ENCODE assay signal across 21 mouse cellular contexts in the genomic region with DNA sequence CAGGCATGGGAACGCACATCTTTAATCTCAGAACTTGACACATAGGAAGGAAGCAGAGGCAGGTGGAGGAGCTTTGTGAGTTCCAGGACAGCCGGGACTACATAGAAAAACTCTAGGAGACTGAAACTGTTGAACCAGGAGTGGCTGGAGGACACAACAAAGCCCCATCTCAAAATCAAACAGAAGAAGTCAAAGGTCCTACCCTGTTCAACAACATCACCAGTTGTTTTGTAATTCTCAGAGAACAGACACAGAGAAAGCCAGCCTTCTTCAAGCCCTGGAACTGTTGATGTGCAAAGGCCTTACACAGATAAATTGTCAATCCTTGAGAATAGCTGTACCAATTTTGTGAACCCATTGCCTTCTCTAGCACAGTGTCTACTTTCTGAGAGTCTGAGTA. TPM values are rescaled to one million over a fixed set of nuclear protein-coding genes. Genes with fewer than 3 reads are reported as not detected.
"Had no signal": no experiment of that assay in that cellular context is flagged by ENCODE, and none has a peak within 500 bp of the region (broad histone marks: within the 10 kb centered on the region; RNA-seq: fewer than 3 reads in every experiment).

No protein-coding gene starts in this region.

- H3K4me3 ChIP-seq: limb, embryonic 15.5 days; midbrain, embryonic 10.5 days; midbrain, embryonic 12.5 days; myocyte; neural tube, embryonic 13.5 days; neural tube, embryonic 15.5 days had no signal

- H3K4me2 ChIP-seq: limb, embryonic 15.5 days; lung, embryonic 14.5 days; midbrain, embryonic 12.5 days; neural tube, embryonic 13.5 days; neural tube, embryonic 15.5 days had no signal

- H3K9ac ChIP-seq: limb, embryonic 15.5 days; lung, embryonic 14.5 days; midbrain, embryonic 12.5 days; neural tube, embryonic 13.5 days; neural tube, embryonic 15.5 days had no signal

- H3K27ac ChIP-seq: limb, embryonic 15.5 days; midbrain, embryonic 10.5 days; midbrain, embryonic 12.5 days; neural tube, embryonic 13.5 days; neural tube, embryonic 15.5 days had no signal

- H3K9me3 ChIP-seq: limb, embryonic 15.5 days; midbrain, embryonic 10.5 days; midbrain, embryonic 12.5 days; neural tube, embryonic 13.5 days; neural tube, embryonic 15.5 days had no signal

- H3K4me1 ChIP-seq: limb, embryonic 15.5 days; midbrain, embryonic 10.5 days; midbrain, embryonic 12.5 days; neural tube, embryonic 13.5 days; neural tube, embryonic 15.5 days had no signal

- H3K36me3 ChIP-seq: limb, embryonic 15.5 days; midbrain, embryonic 10.5 days; midbrain, embryonic 12.5 days; neural tube, embryonic 13.5 days; neural tube, embryonic 15.5 days had no signal

- ATAC-seq: midbrain, embryonic 16.5 days had no signal

- H3K27me3 ChIP-seq: limb, embryonic 15.5 days; midbrain, embryonic 12.5 days; neural tube, embryonic 13.5 days; neural tube, embryonic 15.5 days had no signal

- DNase-seq: lung, adult 18-20 months; lung, embryonic 14.5 days; lung, postnatal 10 days; lung, postnatal 4 days; midbrain, embryonic 14.5 days; retina, postnatal 1 day; right cerebral cortex, adult 18-20 months; right cerebral cortex, postnatal 25 days; right cerebral cortex, postnatal 4 days; spleen, adult 18-20 months; thymus, adult 18-20 months; thymus, postnatal 25 days; thymus, postnatal 4 days had no signal

RNA-seq across cellular contexts. Expression of a gene that starts 29.7 kb away (rescaled TPM):
- total RNA-seq: megakaryocyte-erythroid progenitor cell, adult 5-6 weeks had no signal
